Mouse (Mus musculus): ENCODE results near the gene Csnk2b.
"Not testable (repeated sequence)": the region's sequence is repeated elsewhere in the genome, so short reads cannot be mapped to it uniquely, and the experiment has no call there.

Csnk2b gene

DNA sequence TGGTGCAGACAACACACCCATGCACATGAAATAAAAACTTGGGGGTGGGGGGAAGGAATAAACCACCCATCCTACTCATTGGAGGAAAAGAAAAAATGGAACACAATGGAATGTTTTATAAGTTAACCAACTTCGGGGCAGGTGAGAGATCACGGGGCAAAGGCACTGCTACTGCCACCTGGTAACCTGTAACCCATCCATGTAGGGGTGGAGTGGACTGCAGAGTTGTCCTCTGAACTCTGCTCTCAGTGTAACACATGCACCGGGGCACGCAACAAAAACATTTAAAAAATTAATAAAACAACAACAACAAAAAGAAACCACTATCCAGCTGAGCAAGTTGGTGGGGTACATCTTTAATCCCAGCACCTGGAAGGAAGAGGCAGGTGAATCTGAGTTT, 30.3 kb upstream of the Csnk2b start:
- DNase-seq: no peak

- no peak for DNase-seq
These were observed 26.2 kb upstream of the Csnk2b start for GRCm38 (mm10) chr17:35147922-35148639.

DNA sequence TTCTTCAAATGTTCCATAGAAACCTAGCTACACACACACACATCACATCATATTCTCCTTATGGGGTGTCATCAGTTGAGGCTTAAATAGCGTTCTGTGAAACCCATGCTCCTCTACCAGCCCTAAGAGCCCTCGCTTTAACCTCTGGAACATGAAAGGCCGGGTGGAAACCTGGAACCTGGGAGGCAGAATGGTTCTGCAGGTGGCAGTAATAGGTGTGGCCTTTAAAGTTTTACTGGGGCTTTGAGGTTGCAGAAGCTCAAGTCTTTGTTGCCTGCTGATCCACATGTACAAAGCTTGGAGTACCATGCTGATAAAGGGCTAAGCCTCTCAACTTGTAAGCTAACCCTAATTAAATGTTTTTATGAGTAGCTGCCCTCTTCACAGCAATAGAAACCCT, 25.5 kb upstream of the Csnk2b start:
- no peak for DNase-seq

DNA sequence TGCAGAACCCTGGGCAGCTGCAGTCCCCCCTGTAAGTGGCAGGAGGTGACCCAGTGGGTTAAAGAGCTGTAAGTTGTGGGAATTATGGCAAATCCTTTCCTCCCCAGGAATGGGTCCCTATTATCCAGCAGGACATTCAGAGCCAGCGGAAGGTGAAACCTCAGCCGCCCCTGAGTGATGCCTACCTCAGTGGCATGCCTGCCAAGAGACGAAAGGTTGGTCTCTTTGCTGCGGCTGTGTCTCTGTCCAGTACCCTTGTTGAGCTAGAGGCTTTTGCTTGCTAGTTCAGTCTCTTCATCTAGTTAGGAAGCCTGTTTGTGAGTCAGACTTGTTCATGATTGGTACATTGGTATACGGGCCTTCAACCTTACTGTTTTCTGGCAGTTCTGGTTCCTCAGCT, 24.3 kb upstream of the Csnk2b start:
- no peak for DNase-seq

DNA sequence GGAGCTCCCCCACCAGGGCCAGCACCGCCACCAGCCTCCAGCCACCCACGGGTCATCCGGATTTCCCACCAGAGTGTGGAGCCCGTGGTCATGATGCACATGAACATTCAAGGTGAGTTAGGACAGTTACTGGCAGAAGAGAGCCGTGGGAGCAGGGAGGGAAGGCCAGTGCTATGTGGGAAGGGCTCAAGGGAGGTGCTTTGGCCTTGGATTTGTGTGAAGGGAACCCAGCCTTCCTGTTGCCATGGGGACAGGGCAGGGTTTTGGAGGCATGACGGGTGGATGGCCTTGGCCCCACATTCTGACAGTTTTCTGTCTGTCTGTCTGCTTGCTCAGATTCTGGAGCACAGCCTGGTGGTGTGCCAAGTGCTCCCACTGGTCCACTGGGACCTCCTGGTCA, 20.1 kb upstream of the Csnk2b start:
- DNase-seq: no peak

DNA sequence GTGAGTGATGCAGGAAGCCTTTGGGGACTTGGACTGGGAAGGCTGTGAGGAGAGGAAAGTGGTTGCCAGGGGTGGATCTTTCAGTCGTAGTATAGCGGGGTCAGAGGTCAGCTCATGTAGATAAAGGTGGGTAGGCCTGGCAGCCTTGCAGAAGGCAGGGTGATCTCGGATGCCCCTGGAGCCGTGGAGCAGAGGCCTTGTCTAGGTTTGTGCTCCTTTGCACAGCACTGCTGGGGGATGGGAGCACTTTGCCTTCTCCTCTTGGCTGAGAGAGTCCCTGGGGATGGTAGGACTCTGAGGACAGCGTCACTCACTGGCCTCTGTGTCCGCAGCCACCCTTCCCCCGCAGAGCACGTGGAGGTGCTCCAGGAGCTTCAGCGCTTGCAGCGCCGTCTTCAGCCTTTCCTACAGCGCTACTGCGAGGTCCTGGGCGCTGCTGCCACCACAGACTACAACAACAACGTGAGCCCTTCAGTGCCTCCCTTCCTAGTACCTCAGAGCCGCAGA, 18.7 kb upstream of the Csnk2b start:
- no peak for DNase-seq

GRCm38 (mm10) chr17:35139269-35139668, 17.4 kb upstream of the Csnk2b start:
- DNase-seq: no peak

DNA sequence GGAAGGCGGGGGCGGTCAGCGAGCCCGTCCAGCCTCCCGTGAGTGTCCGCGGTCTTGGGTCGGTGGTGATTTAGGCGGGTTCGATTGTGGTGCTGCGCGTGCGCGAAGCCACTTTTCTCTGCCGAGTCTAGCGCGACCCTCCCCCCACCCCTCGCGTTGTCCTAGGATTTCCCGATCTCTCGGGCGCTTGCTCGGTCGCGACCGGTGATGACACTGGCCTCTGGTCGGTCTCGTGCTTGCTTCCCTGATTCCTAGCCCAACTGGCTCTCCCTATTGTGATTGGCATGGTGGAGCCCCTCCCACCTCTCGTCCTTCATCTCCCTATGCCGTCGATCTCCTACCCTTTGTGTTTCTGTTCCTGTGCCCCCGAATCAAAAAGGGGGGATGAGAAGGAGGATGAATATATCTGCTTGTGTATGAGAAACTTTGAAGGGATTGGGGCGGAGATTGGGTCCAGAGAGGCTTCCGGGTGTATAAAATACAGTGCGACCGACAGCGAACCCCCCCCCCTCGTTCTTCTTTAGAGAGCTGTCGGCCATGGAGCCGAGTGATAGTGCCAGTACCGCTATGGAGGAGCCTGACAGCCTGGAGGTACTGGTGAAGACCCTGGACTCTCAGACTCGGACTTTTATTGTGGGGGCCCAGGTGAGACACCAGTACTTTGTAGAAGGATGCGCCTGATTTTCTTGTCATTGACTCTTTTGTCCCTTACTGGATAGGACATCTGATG, 13.9 kb upstream of the Csnk2b start:
- DNase-seq: no peak

DNA sequence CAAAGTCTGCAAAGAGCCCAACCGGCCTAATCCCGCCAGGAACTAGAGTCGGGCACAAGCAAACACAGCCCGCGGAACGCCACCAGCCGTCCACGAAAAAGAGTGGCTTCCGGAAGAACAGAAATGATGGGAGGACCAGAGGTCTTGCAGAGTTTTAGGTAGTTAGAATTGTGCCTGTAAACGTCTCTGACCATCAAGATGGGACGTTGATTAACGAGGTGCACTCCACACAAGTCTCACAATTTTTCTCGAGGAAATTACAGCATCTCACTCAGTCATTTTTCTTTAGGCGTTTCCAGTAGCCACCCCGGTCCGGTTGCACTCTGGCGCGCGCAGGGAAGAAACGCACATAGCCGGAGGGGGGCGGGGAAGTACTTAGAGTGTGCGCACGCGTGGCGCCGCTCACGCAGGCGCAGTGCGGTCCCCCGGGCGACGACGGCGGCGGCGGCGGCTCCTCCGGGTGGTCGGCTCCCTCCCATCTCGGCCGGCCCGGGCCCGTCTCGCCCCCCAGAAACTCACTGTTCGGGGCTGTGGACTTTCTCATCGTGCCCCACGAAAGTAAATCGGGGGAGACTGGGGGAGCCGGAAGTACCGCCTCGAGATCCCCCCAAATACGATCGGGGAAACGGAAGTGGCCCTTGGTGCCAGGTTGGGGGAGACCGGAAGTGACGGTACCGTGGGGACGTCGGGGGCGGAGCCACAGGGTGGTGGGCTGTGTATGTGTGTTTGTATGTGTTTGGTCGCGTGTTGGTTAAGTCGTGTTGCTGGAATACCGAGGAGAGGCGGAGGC, 13.1 kb upstream of the Csnk2b start, which contains the start of gene Bag6:
TSS of gene Bag6 (plus strand) at position 378 of the 790 bp plus-strand sequence.
- peak; percentile 95 to 97 for DNase-seq

DNA sequence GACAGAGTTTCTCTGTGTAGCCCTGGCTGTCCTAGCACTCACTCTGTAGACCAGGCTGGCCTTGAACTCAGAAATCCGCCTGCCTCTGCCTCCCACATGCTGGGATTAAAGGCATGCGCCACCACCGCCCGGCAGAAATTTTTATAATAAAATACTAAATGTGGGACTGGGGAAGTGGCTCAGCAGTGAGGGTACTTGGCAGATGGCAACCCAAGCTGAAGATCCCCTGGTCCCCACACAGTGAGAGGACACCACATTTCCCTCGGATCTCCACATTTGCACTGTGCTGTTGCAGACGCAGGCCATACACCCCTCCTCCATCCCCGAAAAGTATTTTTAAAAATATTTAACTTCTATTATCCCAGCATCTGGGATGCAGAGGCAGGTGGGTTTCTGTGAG, 11.7 kb upstream of the Csnk2b start:
- no peak for DNase-seq

- no peak for DNase-seq
These were observed 10.3 kb upstream of the Csnk2b start for GRCm38 (mm10) chr17:35132174-35132560.

- DNase-seq: peak in 1 of 2 experiments; percentile 48
These were observed 9.8 kb upstream of the Csnk2b start, which contains the start of gene Apom for GRCm38 (mm10) chr17:35131500-35132173. Apom (minus strand) TSS chr17:35132050.

DNA sequence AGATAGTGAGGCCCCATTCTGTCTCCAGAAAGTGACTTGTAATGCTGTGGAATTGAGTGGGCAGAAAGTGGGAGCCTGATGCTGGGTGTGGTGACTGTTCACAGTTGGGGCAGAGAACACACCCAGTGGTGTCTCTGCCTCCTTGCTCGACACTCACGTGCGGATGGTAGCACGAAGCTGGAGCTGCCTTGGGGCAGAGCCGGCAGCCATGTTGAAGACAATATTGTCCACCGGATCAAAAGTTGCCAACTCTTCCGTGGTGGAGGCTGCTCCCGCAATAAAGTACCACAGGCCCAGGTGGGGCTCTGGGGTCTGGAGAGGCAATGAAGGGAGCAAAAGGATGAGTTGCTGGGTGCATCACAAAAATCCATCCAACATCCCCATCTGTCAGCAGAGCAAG, 9.2 kb upstream of the Csnk2b start:
- no peak for DNase-seq

DNA sequence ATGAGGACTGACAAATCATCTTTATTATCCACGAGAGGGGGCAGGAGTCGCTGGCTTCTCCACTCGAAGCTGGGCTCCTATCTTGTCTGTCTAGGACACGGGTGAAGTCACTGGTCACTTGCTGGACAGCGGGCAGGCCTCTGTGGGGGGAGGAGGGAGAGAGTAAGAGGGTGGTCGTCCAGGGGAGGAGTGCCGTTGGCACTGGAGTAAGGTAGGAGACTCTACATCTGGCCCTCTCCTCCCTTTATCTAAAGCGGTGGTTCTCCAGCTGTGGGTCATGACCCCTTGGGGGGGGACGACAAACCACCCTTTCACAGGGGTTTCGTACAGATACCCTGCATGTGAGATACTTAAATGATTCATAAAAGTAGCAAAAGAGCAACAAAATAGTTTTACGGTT, 7.1 kb upstream of the Csnk2b start:
- DNase-seq: no peak

DNA sequence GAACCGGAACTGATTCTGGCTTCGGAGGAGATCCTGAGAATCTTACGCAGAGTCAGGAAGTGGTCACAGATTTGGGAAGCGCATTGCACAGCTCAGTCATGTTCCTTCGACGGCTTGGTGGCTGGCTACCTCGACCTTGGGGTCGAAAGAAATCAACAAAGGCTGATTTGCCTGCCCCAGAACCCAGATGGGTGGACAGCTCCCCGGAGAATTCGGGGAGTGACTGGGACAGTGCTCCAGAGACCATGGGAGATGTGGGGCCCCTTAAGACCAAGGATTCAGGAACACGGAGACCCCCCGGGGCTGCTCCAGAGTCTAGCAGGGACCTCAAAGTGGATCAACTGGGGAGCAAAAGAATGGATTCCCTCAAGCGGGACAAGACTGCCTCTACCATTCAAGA, 5.2 kb upstream of the Csnk2b start:
- DNase-seq: no peak

- DNase-seq: peak; percentile 81 to 88
These were observed 4.4 kb upstream of the Csnk2b start, which contains the start of gene D17H6S53E for GRCm38 (mm10) chr17:35126206-35126611. D17H6S53E (plus strand) TSS chr17:35126373.

- DNase-seq: no peak
These were observed 3.7 kb upstream of the Csnk2b start for GRCm38 (mm10) chr17:35125578-35125977.

DNA sequence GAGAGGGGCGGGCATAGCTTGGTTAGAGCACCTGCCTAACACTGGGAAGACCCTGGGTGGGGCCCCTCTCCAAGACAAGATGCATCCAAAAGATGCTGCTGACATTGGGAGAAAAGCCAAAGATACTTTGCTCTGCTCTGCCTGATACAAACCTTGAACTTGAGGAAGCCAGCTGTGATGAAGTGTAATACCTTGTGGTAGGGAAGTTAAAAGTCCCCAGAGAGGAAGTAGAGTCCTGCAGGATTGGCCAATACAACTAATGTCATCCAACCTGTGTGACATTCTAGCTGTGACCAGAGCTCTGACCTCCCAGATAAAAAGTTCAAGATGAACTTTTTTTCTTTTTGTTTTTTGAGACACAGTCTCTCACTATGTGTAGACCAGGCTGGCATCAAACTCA, 3.2 kb upstream of the Csnk2b start:
- DNase-seq: no peak

DNA sequence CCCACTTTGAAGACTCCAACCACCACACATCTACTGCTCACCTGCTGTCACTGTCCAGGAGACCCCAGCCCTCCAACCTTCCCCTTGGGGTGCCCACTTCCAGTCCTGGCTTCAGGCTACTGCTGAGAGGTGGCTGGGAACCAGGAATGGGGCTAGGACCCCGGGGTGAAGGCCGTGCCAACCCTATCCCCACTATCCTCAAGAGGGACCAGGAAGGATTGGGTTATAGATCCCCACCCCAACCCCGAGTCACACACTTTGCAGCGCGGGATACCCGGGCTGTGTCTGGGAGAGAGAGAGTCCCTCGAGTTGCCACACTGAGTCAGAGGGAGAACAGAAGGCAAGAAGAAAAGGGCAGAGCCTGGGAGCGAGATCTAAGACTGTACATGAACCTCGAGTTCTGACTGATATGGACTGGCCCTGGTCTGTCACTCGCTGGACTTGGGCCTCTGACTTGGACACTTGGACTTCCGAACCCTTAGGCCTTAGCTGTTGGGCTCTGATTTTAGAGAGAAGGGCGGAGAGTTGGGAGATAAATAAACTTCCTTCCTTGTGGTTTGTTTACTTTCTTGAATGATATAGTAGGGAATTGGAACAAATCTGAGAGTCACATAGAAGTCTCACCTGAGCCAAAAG, 2.5 kb upstream of the Csnk2b start:
- DNase-seq: not testable (repeated sequence)

DNA sequence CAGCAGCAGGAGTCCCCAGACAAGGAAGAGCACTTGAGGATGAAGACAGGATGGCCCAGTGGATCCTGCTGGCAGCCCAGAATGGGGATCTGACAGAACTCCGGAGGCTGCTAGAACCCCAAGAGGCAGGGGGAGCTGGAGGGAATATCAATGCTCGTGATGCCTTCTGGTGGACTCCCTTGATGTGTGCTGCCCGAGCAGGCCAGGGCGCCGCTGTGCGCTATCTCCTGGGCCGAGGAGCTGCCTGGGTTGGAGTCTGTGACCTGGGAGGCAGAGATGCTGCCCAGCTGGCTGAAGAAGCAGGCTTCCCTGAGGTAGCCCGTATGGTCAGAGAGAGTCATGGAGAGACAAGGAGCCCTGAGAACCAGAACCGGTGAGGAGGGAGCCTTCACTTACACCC, 1.4 kb upstream of the Csnk2b start:
- DNase-seq: not testable (repeated sequence)

GRCm38 (mm10) chr17:35121143-35121799, 582 bp downstream of the Csnk2b start, which contains the start of gene Gpank1:
Gpank1 (plus strand) TSS chr17:35121455.
- peak; percentile 98 to 99 for DNase-seq
